Mouse (Mus musculus) G1E-ER4 (cell line): ENCODE measurements around the gene Gid8. TPM values are rescaled to one million over a fixed set of nuclear protein-coding genes. Genes with fewer than 3 reads are reported as not detected.

Source experiments
- GATA1 ChIP-seq: IDR thresholded peaks from one replicate; pipeline ENCODE4 v1.8.0; 2012; ENCODE audit warnings: low read length, inconsistent platforms
- polyA plus RNA-seq: library from polyadenylated mRNA; stranded (reverse); fragments of >175 nt; gene quantifications from 2 replicates; pipeline ENCODE4 v1.2.3, GENCODE M21; 2012

The Gid8 gene
- polyA plus RNA-seq, 1 experiment, result 62.1 TPM

DNA sequence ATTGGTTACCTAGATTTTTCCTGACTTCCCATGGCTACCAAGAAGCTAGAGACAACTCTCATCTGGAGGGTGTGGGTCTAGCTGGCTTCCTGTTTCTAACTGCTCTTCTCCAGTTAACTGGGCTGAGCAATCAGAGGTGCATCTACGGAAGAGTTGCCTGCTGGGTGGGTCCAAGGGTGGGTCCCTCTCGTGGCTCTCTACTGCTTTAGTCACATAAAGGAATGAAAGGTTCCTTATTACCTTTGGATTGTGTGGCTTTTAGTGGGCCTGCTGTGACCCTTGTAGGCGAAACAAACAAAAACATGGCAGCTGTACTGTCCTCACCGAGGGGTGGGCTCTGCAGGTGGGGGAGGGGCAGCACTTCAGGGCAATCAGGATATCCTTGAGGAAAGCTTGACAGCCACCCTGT is 17.7 kb downstream of the Gid8 start:
- TF ChIP-seq GATA1, result no peak

DNA sequence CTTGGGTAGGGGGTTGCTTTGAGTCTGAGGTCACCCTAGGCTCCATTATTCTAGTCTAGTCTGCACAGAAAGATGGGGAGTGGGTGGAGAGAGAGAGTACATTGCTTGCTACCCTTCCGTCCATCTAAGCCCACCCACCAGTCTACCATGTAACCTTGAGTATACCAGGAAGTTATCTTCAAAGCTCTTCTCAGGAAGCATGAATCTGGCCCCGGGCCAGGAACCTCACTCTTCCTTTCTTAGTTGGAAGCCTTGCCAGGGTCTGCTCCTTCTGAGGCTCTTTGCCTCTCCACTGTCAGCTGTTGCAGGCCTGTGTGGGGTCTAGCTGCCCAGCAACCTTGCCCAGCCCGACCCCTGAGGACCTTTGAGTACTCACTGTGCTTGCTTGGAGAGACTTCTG is 21.1 kb downstream of the Gid8 start:
- no peak for TF ChIP-seq GATA1

DNA sequence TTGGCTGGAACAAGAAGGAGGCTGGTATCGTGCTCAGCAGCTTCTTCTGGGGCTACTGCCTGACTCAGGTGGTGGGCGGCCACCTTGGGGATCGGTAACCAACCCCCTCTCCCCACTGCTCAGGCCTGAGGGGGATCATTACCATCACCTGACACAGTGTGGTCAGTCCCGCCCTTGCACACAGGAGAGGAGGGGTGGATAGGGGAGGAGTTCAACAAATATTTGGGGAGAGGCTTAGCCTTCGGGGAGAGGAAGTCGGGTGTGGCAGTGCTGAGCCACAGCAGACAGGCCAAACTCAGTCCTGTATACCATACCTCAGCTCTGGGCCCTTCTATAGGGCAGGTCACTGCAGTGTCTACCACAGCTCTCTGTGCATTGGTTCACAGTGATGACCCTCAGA is 22.1 kb downstream of the Gid8 start:
- no peak for TF ChIP-seq GATA1

DNA sequence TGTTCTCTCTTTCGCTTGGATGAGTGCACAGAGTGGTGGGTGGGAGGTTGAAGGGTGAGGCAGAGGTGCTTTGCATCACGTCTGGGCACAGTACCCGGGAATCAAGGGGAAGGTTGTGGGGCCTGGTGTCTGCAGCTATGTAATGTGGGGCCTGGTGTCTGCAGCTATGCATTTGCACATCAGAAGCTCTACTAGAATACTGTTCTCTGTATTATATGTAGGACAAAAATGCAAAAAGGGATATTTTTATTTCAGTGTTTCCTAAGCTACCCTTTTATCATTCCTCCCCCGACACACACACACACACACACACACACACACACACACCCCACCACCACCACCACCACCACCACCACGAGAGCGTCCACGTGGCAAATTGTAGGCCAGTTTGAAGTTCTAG is 25.3 kb downstream of the Gid8 start:
- TF ChIP-seq GATA1, result no peak

DNA sequence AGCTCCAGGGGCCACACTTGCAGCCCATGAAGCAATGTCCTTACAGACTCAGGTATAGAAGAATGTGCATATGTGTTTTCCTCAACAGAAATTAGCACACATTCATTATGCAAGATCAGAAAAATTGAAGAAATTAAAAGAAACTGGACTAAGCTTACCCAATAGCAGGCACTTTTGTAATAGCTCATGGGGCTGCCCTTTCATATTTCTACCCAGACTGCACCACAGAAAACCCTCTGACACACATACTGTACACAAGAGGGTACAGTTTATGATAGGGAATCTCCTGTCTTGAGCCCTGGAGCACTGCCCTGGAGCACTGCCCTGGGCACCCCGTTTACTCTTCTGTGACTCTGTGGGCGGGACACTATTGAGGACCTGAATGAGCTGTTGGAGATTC is 28.1 kb downstream of the Gid8 start:
- TF ChIP-seq GATA1, result no peak

DNA sequence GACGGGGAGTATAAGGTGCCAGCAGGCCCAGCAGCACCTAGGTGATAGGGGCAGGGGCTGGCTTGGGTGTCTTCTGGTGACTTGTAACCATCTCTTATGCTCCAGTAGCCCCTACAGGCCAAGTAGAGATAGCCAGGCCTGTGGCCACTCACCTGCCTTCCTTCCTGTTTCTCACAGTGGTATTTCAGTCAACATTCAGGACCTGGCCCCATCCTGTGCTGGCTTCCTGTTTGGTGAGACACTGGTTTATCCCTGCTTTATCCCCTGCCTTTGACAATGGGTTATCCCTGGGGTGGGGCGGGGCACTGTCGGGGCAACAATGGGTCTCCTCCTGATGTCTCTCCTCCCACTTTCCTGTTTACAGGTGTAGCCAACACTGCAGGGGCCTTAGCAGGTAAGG is 30.4 kb downstream of the Gid8 start:
- TF ChIP-seq GATA1, result no peak

DNA sequence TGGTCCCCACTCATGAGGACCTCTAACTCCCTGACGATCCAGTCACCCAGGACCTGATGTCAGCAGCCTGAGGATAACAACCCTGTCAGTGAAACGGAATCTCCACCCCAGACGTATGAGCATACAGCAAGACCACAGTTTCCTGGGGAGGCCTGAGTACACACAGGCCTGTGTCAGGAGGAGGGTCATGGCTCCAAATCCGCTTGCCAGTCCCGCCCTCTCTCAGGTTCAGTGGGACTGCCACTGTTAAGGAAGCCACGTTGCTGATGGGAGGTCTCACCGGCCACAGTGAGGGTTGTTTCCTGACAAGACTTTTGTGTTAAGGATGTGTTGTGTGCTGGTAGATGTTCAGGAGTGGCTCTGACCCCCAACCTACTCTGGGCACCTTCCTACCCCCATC is 31.5 kb downstream of the Gid8 start:
- no peak for TF ChIP-seq GATA1

DNA sequence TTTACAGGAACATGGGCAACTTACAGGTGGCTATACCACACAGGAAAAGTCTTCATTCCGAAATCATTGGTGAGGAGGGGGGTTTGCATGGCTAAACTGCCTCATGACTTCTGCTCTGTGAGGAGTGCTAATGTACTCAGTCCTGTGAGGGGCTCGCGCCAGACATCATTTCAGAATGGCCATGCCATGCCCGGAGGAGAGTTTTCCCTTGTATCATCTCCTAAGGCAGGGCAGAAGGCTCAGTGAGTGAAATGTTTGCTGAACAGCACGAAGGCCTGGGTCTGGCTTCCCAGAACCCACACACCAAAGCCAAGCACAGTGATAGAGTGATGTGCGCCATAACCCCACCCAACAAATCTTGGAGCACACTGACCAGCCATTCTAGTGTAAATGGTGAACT is 32.9 kb downstream of the Gid8 start:
- TF ChIP-seq GATA1, result no peak

DNA sequence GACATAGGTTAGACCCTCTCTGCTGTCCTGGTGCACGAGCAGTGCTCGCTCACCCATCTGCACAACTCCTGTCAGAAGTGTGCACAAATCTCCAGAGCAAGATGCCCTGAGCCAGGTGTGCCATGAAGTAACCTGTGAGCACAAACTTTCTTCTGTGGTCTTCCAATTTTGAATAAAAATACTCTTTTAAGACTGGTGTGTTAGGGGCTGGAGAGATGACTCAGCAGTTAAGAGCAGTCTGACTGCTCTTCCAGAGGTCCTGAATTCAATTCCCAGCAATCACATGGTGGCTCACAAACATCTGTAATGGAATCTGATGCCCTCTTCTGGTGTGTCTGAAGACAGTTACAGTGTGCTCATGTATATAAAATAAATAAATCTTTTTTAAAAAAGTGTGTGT is 33.4 kb downstream of the Gid8 start:
- TF ChIP-seq GATA1, result no peak

DNA sequence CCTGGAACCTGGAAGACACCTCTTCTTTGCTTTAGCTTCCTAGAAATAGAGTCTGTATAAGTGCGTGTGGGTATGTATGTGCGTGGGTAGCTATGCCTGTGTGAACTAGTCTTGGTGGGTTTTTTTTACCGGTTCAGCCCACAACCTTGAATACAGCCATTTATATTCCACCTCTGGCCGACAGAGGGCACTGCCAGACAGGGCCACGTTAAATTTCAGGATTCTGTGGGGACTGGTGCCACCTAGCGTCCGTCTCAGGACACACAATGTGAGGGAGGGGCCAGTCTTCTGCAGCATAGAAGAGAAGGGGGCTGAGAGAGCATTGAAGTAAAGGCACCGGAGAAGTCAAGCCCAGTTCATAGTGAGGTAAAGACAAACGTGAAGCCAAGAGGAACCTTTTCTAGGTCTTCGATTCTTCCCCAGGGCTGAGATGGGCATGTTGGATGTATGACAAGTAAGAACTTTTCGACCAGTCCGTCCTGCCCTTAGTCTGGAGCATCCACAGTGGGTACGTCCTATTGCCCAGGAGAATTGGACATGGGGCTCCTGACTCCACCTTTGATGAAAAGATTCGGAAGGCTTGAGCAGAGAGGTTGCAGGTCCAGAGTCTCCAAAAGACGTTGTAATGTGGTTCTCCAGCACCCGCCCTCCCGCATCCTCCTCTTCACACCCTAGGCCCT is 35.5 kb downstream of the Gid8 start:
- no peak for TF ChIP-seq GATA1

DNA sequence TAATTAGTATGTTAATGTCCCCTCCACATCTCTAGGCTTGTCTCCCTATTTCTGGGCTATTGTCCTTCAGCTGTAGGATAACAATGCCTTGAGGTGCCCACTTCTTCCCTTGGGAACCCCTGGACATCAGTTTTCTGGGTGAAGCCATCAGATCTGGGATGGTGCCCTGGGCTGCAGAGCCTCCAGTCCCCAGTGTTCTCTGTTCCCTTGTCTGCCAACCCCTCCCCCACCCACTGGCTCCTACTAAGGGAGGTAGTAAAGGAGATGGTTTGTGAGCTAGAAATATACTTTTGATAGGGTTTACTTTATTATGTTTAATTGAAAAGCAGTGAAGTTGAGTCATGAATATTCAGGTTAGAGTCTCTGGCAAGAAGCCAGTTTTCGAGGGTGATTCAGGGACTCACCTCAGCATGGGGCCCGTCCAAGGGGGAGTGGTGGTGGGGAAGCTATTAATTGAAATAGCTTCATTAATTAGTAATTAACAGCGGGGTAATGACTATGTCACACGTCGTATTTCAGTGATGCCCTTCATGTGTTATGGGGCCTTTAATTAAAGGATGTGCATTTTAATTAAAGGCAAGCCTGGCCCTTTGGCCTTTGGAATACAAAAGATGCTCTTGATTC is 36.8 kb downstream of the Gid8 start:
- TF ChIP-seq GATA1, result no peak

DNA sequence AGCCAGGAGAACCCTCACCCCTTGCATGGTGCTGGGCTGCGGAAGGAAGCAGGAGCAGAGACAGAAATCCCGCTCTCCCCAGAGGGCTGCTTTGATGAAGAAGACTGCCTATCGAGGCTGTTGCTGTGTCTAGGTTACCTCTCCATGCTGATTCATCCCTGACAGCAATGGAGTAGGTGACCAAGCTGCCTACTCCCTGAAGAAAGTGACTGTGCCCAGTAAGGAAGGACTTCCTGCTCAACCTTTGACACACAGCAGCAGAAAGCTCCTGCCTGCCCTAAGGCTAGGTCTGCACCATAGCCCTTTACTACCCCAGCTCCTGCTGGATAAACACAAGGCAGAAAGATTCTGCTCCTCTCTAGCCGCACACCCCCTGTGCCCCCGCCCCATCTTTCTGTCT is 39.0 kb downstream of the Gid8 start:
- no peak for TF ChIP-seq GATA1

DNA sequence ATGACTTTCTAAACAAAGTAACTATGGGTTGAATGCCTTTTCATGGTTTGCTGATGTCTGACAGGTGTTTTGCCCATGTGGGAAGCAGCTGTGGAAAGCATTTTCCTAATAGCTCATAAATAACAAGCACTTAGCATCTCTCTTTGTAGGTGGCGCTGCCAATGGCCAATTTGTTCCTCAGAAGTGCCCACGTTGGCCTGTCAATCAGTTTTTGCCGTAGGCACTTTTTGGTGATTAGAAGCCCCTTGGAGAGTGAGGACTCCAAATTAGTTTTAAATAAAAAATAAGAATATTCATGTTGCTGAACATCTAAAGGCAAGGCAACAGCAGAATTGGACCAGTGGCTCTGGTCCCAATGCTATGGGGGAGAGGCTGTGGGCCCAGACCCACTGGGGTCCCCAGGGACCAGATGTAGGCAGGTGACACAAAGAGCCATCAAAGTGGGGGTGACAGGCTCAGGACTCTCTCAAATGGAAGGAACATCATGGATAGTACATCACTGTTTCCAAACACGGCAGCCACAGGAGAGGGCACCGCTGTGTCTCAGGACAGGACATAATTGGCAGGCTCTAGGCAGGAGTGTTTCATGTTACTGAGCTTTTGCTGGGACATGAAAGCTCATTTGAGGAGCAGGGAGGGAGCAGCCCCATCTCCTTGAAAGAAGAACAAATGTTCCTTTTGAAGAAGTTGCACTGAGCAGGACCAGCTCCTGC is 45.2 kb downstream of the Gid8 start:
- no peak for TF ChIP-seq GATA1

DNA sequence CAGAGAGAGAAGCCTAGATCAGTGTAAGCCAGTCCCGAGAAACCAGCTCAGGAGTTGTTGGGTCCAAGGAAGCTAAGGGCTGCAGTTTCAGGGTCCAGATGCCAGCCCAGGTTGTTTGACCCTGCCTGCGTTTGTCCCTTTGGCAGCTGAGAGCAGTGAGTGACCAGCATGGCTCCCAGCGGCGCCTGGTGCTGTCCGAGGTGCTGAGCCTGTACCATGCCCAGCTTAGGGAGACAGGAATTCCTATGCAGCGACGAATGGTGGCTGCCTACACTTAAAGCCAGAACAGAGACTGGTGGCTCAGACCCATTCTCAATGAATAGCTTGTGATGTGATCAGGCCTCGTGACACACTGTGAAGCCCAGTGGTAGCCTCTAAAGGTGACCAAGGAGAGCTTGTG is 46.0 kb downstream of the Gid8 start:
- no peak for TF ChIP-seq GATA1

DNA sequence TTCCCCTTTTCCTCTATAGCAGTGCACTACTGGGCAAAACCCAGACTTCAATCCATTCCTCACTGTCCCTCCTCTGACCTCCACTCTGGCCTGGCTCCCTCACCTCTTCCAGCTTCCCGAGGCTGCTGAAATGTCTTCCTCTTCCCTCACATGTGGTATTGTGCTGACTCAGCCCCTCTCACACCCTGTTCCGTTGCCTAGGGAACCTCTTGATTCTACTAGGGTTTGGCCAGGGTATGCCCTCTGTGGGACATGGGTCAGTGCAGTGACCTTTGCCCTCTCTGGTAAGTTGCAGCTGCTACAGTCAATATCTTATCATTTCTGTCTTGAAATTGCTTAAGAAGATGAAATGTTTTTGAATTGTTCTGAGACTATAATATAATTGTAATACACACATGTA is 46.9 kb downstream of the Gid8 start:
- no peak for TF ChIP-seq GATA1

DNA sequence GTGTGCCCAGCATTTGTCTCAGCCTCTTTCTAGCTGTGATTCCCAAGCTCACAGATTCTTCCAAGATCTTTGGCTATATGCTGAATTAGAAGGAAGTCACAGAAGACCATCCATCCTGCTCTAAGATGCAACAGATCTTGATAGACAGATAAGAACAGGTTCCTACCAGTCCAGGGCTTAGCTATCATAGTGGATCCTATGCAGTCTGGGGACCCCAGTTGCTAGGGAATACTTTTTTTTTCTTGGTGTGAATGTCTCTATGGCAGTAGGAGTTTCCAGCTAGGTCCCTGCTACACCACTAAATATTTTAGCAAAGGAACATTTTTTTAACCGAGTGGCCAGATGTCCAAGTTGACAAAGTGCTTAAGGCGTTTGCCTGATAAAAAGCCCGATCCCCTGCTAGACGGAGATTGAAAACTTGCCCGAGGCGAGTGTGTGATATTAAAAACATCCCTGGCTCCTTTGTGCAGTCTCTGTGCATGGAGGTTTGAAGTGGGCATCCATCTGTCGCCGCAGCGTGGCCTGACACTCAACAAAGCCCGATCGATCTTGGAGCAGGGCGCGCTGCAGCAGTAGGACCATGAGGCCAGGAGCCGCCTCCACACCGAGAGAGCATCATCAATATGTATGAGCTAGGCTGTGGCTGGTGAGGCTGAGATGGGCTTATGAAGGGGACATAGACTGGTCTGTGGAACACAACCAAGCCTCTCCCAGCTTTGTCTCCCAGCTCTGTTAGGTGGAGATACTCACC is 48.8 kb downstream of the Gid8 start:
- no peak for TF ChIP-seq GATA1
